Mouse (Mus musculus): ENCODE measurements at regions not wholly inside any gene's neighbourhood (a gene's known extent, or its start where the extent isn't known, plus 50 kb on each side); places are given as distances from the start of the nearest gene placed in this dataset.

GRCm38 (mm10) chr9:66646226-66646625 lies 53.3 kb upstream of the Usp3 start:
- peak; percentile 86 for DNase-seq (ENCODE audit: low read depth)

GRCm38 (mm10) chr9:66651306-66651705 lies 58.4 kb upstream of the Usp3 start:
- no peak for DNase-seq (ENCODE audit: low read depth)

DNA sequence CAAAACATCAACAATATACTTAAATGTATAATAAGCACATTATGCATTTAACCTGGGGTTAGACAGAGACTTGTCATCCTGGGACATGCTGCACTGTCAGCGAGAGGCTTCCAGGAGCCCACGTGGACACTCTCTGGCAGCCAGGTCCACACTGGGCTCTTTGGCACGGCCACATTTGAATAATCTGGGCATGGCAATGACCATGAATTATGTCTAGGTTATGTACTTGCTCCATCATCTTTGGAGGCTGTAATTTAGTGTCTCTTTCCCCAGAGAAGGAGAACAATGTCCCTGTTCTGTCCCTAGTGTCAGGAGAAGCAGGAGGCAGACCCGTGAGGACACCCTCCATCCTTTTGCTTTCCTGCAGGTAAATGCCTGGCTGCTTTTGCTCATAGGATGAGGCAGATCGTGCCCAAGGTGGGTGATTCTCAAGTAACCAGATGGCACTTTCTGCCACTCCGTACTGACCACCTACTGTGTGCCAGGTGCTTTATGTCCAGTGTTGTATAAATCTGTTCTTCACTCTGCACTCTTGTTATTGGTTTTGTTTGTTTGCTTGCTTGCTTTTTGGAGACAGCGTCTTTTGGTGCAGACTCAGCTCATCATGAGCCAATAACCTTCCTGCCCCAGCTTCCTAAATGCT lies 56.2 kb upstream of the Car12 start:
- no peak for DNase-seq (ENCODE audit: low read depth)

DNA sequence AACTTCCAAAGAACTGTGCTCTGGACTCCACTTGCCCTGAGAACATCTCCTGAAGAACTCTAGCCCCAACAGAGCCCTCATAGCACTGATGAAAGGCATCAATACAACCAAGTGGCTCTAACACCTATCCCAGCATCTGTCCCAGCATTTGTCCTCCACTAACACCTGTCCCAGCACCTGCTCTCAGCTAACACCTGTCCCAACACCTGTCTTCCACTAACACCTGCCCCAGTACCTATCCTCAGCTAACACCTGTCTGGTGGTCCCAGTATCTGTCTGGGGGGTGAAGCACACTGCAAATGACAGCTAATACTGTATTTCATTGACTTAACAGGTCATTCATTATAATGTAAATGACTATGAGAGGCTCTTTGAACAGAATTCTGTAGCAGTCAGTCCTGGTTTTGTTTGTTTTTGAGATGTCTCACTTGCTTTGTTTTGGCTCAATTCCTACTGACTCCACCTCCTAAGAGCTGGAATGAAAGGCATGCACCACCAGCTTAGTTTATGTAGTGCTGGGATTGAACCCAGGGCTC lies 54.7 kb upstream of the Car12 start:
- no peak for DNase-seq (ENCODE audit: low read depth)

DNA sequence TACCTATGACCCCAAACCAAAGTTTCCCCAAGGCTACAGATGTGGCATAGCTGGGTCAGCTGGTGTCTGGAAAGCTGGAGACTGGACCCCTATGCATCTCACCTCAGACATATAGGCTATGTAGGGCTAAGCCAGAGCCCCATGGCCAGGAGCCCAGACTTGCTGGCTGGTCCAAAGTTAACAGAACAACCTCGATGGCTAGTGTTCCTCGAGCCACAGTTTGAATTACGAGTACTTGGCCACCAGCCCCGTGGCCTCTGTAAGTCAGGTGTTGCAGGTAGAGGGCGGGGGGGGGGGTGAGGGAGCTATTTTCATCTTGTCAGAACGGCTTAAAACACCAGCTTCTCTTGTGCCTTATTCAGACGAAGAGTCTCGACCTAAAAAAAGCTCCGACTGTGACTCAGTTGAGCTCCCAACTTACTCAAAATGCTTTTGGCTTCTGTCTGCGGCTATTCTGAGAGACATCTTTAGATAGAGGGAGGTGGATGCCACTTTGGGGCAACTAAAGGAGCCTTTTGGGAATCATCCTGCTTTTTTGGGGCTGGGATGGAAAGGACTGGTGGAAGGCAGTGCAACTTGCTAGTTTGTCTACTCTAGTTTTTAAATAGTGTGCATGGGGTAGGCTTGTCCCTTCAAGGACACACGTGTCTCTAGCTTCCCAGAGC lies 53.6 kb upstream of the Car12 start:
- DNase-seq (ENCODE audit: low read depth): no peak

- no peak for DNase-seq (ENCODE audit: low read depth)
Observed at GRCm38 (mm10) chr9:66661596-66661995, 51.9 kb upstream of the Car12 start.

DNA sequence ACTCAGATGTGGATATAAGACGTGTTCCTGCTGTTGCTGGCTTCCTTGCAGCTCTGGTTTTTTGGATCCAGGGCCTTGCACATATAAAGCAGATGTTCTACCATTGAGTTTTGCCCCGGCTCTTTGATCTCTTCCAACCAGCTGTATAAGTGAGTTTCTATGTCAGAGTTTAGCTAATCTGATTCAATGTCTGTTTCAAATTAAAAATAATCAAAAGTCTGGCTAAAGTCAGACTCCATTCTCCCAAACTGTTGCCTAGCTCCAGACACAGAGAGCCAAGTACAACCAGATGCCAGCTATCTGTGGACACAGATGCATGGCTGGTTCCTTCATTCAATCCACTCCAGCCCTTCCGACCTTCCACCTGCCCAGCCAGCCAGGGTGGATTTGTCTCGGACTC lies 51.0 kb upstream of the Car12 start:
- DNase-seq (ENCODE audit: low read depth): no peak
